Mouse (Mus musculus) ES-E14 (cell line): ENCODE results near the gene Slc6a8.

Source experiments
- CHD2 ChIP-seq: IDR thresholded peaks from 2 replicates; pipeline ENCODE4 v1.6.1; 2014; ENCODE audit warnings: mild to moderate bottlenecking, low read depth, low read length, inconsistent platforms
- HCFC1 ChIP-seq: IDR thresholded peaks from 2 replicates; pipeline ENCODE4 v1.6.1; 2012; ENCODE audit warnings: low read length, inconsistent platforms, borderline replicate concordance; ENCODE audit not compliant: insufficient read depth
- MAFK ChIP-seq: IDR thresholded peaks from 2 replicates; pipeline ENCODE4 v1.6.1; 2014; ENCODE audit warnings: mild to moderate bottlenecking, low read depth, low read length, inconsistent platforms; ENCODE audit not compliant: insufficient read depth
- ZC3H11A ChIP-seq: IDR thresholded peaks from 2 replicates; pipeline ENCODE4 v1.6.1; 2012; ENCODE audit warnings: low read depth, mild to moderate bottlenecking, inconsistent platforms, low read length, borderline replicate concordance
- ZNF384 ChIP-seq: IDR thresholded peaks from 2 replicates; pipeline ENCODE4 v1.6.1; 2012; ENCODE audit warnings: low read depth, low read length, inconsistent platforms

DNA sequence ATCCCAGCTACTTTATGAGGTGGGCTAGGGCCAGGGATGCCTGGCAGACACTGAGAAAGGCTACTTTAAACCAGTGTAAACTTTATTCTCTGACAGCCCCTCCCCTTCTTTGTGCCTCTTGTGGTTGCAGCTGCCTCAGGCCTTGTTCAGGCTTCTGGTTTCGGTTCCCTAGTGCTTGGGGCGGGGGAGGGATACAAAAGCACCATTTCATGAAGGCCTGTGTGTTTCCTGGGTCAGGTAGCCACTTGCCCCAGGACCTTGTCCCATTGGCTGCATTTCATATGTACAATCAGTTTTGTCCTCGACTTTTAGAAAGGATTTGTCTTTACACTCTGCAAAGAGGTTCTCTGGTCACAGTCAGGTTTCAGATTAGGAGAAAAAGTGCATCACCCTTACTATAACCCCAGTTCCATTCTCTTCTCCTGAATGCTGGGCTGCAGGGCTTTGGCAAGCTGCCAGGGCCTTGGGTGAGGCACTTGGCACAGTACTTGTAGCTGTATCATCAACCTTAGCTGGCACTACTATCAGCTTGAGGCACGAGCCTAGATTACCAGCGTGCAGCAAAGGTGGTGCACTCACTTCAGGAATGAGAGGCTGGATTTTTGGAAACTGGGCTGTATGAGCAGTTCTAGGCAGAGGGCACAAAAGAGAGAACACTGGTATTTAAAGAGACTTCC, 45.9 kb downstream of the Slc6a8 start:
- no peak for TF ChIP-seq ZNF384
- no peak for TF ChIP-seq CHD2
- TF ChIP-seq MAFK = no peak
- no peak for TF ChIP-seq ZC3H11A
- TF ChIP-seq HCFC1 = no peak
